In genomic region chr1:184668428-184668827, GRCm38 (mm10) we compare ENCODE assay signal across 28 mouse cellular contexts.
A peak's percentile ranks its signal among the peaks of the same experiment; 100 is the strongest.
DNase-seq lines count a peak whose midpoint lies in the region; ATAC-seq lines count a peak whose summit lies in the region.
"Had no signal": no experiment of that assay in that cellular context is flagged by ENCODE, and none has a peak within 500 bp of the region (broad histone marks: within the 10 kb centered on the region; RNA-seq: fewer than 3 reads in every experiment).

No protein-coding gene starts in this region.

- H3K36me3 ChIP-seq in heart, embryonic 11.5 days (ENCODE audit: control insufficient read depth, insufficient read depth, low read length), result no peaks in the 10 kb centered on the region
- no peaks in the 10 kb centered on the region for H3K36me3 ChIP-seq in liver, embryonic 15.5 days (replicated peaks)
- no peaks in the 10 kb centered on the region for H3K36me3 ChIP-seq in liver, embryonic 11.5 days (ENCODE audit: control insufficient read depth, insufficient read depth, low read length)
- H3K36me3 ChIP-seq: embryonic facial prominence, embryonic 13.5 days; embryonic facial prominence, embryonic 15.5 days; forebrain, embryonic 10.5 days; forebrain, embryonic 12.5 days; G1E had no signal

- no peaks in the 10 kb centered on the region for H3K9me3 ChIP-seq in heart, embryonic 11.5 days (replicated peaks; ENCODE audit: control insufficient read depth, low read length)
- H3K9me3 ChIP-seq in liver, embryonic 15.5 days (replicated peaks), result no peaks in the 10 kb centered on the region
- H3K9me3 ChIP-seq in liver, embryonic 11.5 days (ENCODE audit: control insufficient read depth, low read length), result no peaks in the 10 kb centered on the region
- H3K9me3 ChIP-seq: embryonic facial prominence, embryonic 13.5 days; embryonic facial prominence, embryonic 15.5 days; forebrain, embryonic 10.5 days; forebrain, embryonic 12.5 days had no signal

- WGBS in heart, embryonic 11.5 days (ENCODE audit: insufficient replicate concordance), result 63% methylated on average over 1 of the region's 1 CpGs
- WGBS in liver, embryonic 15.5 days (ENCODE audit: insufficient replicate concordance), result 80% methylated on average over 1 of the region's 1 CpGs
- WGBS in liver, embryonic 11.5 days, result 85% methylated on average over 1 of the region's 1 CpGs

- no peak overlapping the region for H3K27ac ChIP-seq in heart, embryonic 11.5 days (ENCODE audit: low read depth, low read length)
- H3K27ac ChIP-seq in liver, embryonic 15.5 days (replicated peaks), result 0 out of 2 replicates have a peak overlapping the region, but pooled peaks have one; percentile 7
- H3K27ac ChIP-seq in liver, embryonic 11.5 days (ENCODE audit: low read depth, low read length), result no peak overlapping the region
- H3K27ac ChIP-seq: embryonic facial prominence, embryonic 13.5 days; embryonic facial prominence, embryonic 15.5 days; forebrain, embryonic 10.5 days; forebrain, embryonic 12.5 days had no signal

- no peak overlapping the region for H3K9ac ChIP-seq in heart, embryonic 11.5 days (ENCODE audit: low read depth, low read length)
- no peak overlapping the region for H3K9ac ChIP-seq in liver, embryonic 15.5 days
- no peak overlapping the region for H3K9ac ChIP-seq in liver, embryonic 11.5 days (ENCODE audit: low read depth, low read length)
- H3K9ac ChIP-seq: embryonic facial prominence, embryonic 13.5 days; embryonic facial prominence, embryonic 15.5 days; forebrain, embryonic 12.5 days had no signal

- H3K4me1 ChIP-seq in heart, embryonic 11.5 days (ENCODE audit: control insufficient read depth, insufficient read depth, low read length), result no peaks in the 10 kb centered on the region
- peaks cover 45% of the 10 kb centered on the region for H3K4me1 ChIP-seq in liver, embryonic 15.5 days (replicated peaks)
- 0 out of 2 replicates have a peak, but pooled peaks cover 3% of the 10 kb centered on the region for H3K4me1 ChIP-seq in liver, embryonic 11.5 days (replicated peaks; ENCODE audit: control insufficient read depth, insufficient read depth, low read length)

- H3K4me3 ChIP-seq in heart, embryonic 11.5 days (ENCODE audit: low read depth, low read length), result no peak overlapping the region
- H3K4me3 ChIP-seq in liver, embryonic 15.5 days (replicated peaks), result no peak overlapping the region
- H3K4me3 ChIP-seq in liver, embryonic 11.5 days (ENCODE audit: low read depth, low read length), result no peak overlapping the region
- H3K4me3 ChIP-seq: embryonic facial prominence, embryonic 13.5 days; embryonic facial prominence, embryonic 15.5 days; erythroblast, embryonic 14.5 days; forebrain, embryonic 10.5 days; forebrain, embryonic 12.5 days had no signal

- no peak for ATAC-seq in heart, embryonic 11.5 days (replicated peaks; ENCODE audit: insufficient number of reproducible peaks, low FRiP score, low TSS enrichment)
- ATAC-seq in liver, embryonic 15.5 days (ENCODE audit: insufficient read depth), result no peak
- no peak for ATAC-seq in liver, embryonic 11.5 days (replicated peaks; ENCODE audit: low FRiP score)
- ATAC-seq: activated CD4-positive, CD25-positive, alpha-beta regulatory T cell, adult 4 months; CD4-positive, CD25-positive, alpha-beta regulatory T cell, adult 4 months; forebrain, embryonic 14.5 days; forebrain, embryonic 16.5 days; Patski had no signal

- DNase-seq in heart, adult 11 months, result peak; percentile 84
- no peak for DNase-seq in liver, embryonic 11.5 days (ENCODE audit: low spot score)
- DNase-seq in adipocyte (ENCODE audit: low spot score), result peak; percentile 8
- DNase-seq: adrenal gland, adult 2 months; adrenal gland, postnatal 10 days; adrenal gland, postnatal 25 days; B cell, adult 2 months; cerebellum, adult 11 months; cerebellum, adult 18-20 months; cerebellum, adult 8-10 months; cerebellum, adult 9-11 months; cerebellum, postnatal 14 days; cerebellum, postnatal 36 days; embryo, embryonic 11 days had no signal

- no peak overlapping the region for H3K4me2 ChIP-seq in heart, embryonic 11.5 days
- no peak overlapping the region for H3K4me2 ChIP-seq in liver, embryonic 15.5 days
- no peak overlapping the region for H3K4me2 ChIP-seq in liver, embryonic 11.5 days
- H3K4me2 ChIP-seq: embryonic facial prominence, embryonic 13.5 days; embryonic facial prominence, embryonic 15.5 days; forebrain, embryonic 12.5 days had no signal

- H3K27me3 ChIP-seq in heart, embryonic 11.5 days (ENCODE audit: control insufficient read depth, insufficient read depth, low read length), result no peaks in the 10 kb centered on the region
- peaks cover 21% of the 10 kb centered on the region for H3K27me3 ChIP-seq in liver, embryonic 15.5 days
- no peaks in the 10 kb centered on the region for H3K27me3 ChIP-seq in liver, embryonic 11.5 days (replicated peaks; ENCODE audit: control insufficient read depth, insufficient read depth, low read length)
- H3K27me3 ChIP-seq: CH12.LX; embryonic facial prominence, embryonic 13.5 days; embryonic facial prominence, embryonic 15.5 days; forebrain, embryonic 12.5 days; Patski had no signal
